Mouse (Mus musculus): ENCODE results near the gene Nup210.
"Not testable (repeated sequence)": the region's sequence is repeated elsewhere in the genome, so short reads cannot be mapped to it uniquely, and the experiment has no call there.

The Nup210 gene

GRCm38 (mm10) chr6:91104765-91105399 is 11.7 kb downstream of the Nup210 start:
- DNase-seq (ENCODE audit: extremely low spot score), result peak; percentile 25

- not testable (repeated sequence) for DNase-seq (ENCODE audit: extremely low spot score)
Observed at GRCm38 (mm10) chr6:91103421-91103820, 13.2 kb downstream of the Nup210 start.

GRCm38 (mm10) chr6:91100621-91101020 is 16.0 kb downstream of the Nup210 start:
- no peak for DNase-seq (ENCODE audit: extremely low spot score)

GRCm38 (mm10) chr6:91097879-91098278 is 18.8 kb downstream of the Nup210 start:
- no peak for DNase-seq (ENCODE audit: extremely low spot score)

- no peak for DNase-seq (ENCODE audit: extremely low spot score)
Observed at GRCm38 (mm10) chr6:91095072-91095601, 21.5 kb downstream of the Nup210 start.

GRCm38 (mm10) chr6:91092216-91092899 is 24.3 kb downstream of the Nup210 start:
- DNase-seq (ENCODE audit: extremely low spot score), result no peak

- DNase-seq (ENCODE audit: extremely low spot score), result no peak
Observed at GRCm38 (mm10) chr6:91085114-91085892, 31.3 kb downstream of the Nup210 start.

- no peak for DNase-seq (ENCODE audit: extremely low spot score)
Observed at GRCm38 (mm10) chr6:91080033-91080432, 36.6 kb downstream of the Nup210 start.

GRCm38 (mm10) chr6:91076249-91076648 is 40.4 kb downstream of the Nup210 start:
- DNase-seq (ENCODE audit: extremely low spot score), result no peak

GRCm38 (mm10) chr6:91068511-91068910 is 48.1 kb downstream of the Nup210 start:
- DNase-seq (ENCODE audit: extremely low spot score), result no peak

- no peak for DNase-seq (ENCODE audit: extremely low spot score)
Observed at GRCm38 (mm10) chr6:91067048-91067447, 49.6 kb downstream of the Nup210 start.

GRCm38 (mm10) chr6:91061296-91061695 is 55.3 kb downstream of the Nup210 start:
- no peak for DNase-seq (ENCODE audit: extremely low spot score)

- peak; percentile 44 for DNase-seq (ENCODE audit: extremely low spot score)
Observed at GRCm38 (mm10) chr6:91059711-91060110, 56.9 kb downstream of the Nup210 start.

GRCm38 (mm10) chr6:91057989-91058388 is 58.6 kb downstream of the Nup210 start:
- no peak for DNase-seq (ENCODE audit: extremely low spot score)

- no peak for DNase-seq (ENCODE audit: extremely low spot score)
Observed at GRCm38 (mm10) chr6:91056348-91056747, 60.3 kb downstream of the Nup210 start.

GRCm38 (mm10) chr6:91052572-91052971 is 64.1 kb downstream of the Nup210 start:
- no peak for DNase-seq (ENCODE audit: extremely low spot score)

GRCm38 (mm10) chr6:91048019-91048418 is 68.6 kb downstream of the Nup210 start:
- DNase-seq (ENCODE audit: extremely low spot score), result no peak

- no peak for DNase-seq (ENCODE audit: extremely low spot score)
Observed at GRCm38 (mm10) chr6:91047434-91047833, 69.2 kb downstream of the Nup210 start.

GRCm38 (mm10) chr6:91046184-91046583 is 70.4 kb downstream of the Nup210 start:
- DNase-seq (ENCODE audit: extremely low spot score), result no peak

- DNase-seq (ENCODE audit: extremely low spot score), result no peak
Observed at GRCm38 (mm10) chr6:91044628-91045331, 71.8 kb downstream of the Nup210 start.

- DNase-seq (ENCODE audit: extremely low spot score), result no peak
Observed at GRCm38 (mm10) chr6:91041287-91041686, 75.3 kb downstream of the Nup210 start.

GRCm38 (mm10) chr6:91028256-91028655 is 88.4 kb downstream of the Nup210 start:
- no peak for DNase-seq (ENCODE audit: extremely low spot score)

Measured in embryo, embryonic 9.5 days (tissue).